Mouse (Mus musculus): ENCODE data around the gene Jmjd1c.
A peak's percentile ranks its signal among the peaks of the same experiment; 100 is the strongest.

The Jmjd1c gene

DNA sequence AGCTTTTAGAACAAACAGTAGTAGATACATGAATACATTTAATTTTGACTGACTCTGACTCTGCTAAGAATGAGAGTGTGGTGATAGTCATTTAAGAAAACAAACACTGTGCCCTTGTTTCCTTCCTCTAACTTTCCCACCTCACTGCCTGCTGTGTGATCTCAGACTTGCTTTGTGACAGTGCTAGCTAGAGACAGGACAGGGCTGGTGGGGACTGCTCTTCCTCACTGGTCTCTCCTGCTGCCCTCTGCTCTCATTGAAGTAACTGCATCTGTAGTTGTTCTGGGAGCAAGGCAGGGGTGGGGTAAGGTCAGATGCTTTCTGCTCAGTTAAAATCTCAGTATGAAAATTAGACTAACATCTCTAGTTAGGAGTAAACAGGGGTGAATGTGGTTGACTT, 93.1 kb downstream of the Jmjd1c start:
- no peak for DNase-seq (ENCODE audit: inconsistent ontology term)

- no peak for DNase-seq (ENCODE audit: inconsistent ontology term)
Observed at GRCm38 (mm10) chr10:67190261-67190660, 94.3 kb downstream of the Jmjd1c start.

GRCm38 (mm10) chr10:67192366-67192765, 96.4 kb downstream of the Jmjd1c start:
- no peak for DNase-seq (ENCODE audit: inconsistent ontology term)

DNA sequence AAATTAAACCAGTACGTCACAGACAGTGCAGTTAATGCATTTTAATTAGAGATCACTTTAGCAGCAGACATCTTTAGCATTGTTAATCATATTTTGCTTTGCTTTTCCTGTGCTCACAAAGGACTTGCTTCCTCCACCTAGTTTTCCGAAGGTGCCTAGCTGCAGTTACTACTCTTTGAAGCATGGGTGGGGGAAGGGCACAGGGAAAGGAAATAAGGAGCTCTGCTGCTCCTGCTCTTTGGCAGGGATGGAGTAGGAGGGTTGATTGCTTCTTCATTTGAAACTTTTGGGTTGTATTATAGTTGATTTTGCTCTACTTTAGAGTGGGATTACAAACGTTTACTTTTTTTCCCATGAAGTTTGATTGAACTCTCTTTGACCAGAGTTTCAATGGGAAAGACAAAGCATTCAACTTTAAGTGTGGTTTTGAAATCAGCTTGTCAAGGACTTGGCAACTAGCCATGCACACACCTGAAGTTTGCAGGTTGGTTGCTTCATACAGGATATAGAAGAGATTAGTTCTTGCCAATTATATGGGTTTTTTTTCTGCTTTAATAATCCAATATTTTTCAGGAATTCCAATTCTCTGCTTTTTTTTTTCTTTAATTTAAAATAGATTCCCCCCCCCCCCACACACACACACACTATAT, 97.2 kb downstream of the Jmjd1c start:
- no peak for DNase-seq (ENCODE audit: inconsistent ontology term)

- DNase-seq (ENCODE audit: inconsistent ontology term): no peak
Observed at GRCm38 (mm10) chr10:67194046-67194445, 98.1 kb downstream of the Jmjd1c start.

GRCm38 (mm10) chr10:67195671-67196070, 99.7 kb downstream of the Jmjd1c start:
- DNase-seq (ENCODE audit: inconsistent ontology term): no peak

DNA sequence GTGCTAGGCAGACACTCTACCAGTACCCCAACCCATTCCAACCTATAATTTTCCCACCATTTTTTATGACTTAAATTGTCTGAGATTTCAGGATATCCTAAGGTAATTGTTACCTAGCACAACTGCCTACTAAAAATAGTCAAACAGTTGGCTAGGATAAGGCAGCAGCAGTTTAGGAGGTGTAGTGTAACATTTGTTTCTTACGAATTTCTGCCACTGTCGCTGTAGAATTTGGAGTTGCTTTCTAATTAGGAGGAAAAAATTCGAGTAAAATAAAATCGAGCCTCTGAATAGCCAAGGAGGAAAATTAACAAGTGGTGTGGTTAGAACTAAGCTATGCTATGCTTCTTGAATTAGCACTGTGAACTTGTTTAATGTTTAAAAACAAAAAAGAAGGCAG, 101.3 kb downstream of the Jmjd1c start:
- no peak for DNase-seq (ENCODE audit: inconsistent ontology term)

- no peak for DNase-seq (ENCODE audit: inconsistent ontology term)
Observed at GRCm38 (mm10) chr10:67197829-67198228, 101.9 kb downstream of the Jmjd1c start.

DNA sequence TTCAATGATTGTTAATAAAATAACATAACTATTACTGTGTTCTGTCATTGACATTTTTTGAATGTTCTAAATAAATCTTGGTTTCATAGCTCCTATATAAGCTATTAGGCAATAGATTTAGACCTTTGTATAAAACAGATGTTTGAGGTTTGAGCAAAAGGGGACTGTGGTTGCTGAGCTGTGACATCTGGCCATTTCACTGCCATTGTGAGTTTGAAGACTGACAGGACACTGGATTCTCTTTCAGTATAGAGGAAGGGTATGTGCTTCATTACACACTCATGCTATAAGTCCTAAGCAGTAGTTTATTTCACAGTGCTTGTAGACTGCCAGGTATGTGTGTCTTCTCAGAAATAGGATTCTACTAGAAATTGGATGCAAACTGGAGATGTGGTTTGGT, 105.8 kb downstream of the Jmjd1c start:
- no peak for DNase-seq (ENCODE audit: inconsistent ontology term)

DNA sequence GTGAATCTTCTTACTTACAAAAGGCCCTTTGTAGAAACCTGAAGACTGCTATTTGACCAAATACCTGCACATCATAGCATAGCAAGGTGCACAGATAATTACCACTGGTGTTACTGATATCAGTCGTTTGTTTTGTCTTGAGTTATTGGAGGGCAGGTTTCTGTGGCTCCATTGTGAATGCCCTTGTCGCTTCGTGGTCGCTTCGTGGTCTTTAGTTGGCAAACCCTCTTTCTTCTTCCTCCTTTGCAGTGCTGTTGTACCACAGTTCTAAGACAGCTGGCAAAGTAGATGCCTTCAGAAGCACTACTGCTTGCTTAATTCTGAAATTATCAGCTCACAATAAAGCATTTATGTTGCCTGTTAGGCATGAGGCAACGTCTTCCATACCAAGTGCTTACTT, 106.5 kb downstream of the Jmjd1c start:
- DNase-seq (ENCODE audit: inconsistent ontology term): no peak

DNA sequence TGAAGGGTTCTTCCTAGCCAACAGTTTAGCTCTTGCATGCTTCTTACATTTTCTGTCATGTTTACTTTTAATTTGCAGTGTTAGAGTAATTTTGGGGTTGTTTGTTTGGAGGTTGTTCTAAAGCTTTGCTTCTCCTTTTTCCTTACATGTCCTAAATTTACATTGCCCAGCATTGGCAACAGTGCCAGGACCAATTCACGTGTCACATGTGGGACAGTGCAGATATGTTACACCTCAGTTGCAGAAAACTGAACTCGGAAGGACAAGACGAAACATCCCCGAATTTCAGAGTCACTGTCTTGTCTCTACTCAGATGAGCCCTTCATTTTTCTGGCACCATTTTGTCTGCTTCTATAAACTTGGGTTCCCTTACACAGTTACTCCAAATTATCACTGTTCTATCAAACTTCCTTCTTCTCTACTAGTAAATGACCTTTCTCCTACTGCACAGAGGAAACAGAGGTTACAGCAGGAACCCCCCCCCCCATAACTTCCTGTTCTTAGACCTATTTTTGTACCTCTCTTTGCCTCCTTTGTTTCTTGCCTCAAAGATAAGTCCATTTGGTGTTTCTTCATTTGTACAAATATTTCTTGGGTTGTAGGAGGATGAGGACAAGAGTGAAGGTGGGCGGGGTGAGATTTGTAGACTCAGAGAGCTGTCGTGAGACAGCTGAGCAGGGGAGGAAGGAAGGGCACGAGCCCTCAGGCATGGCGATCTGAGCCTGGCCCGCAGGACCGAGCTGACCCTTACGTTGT, 108.9 kb downstream of the Jmjd1c start:
- DNase-seq (ENCODE audit: inconsistent ontology term): no peak

- DNase-seq (ENCODE audit: inconsistent ontology term): no peak
Observed at GRCm38 (mm10) chr10:67207931-67208330, 112.0 kb downstream of the Jmjd1c start.

DNA sequence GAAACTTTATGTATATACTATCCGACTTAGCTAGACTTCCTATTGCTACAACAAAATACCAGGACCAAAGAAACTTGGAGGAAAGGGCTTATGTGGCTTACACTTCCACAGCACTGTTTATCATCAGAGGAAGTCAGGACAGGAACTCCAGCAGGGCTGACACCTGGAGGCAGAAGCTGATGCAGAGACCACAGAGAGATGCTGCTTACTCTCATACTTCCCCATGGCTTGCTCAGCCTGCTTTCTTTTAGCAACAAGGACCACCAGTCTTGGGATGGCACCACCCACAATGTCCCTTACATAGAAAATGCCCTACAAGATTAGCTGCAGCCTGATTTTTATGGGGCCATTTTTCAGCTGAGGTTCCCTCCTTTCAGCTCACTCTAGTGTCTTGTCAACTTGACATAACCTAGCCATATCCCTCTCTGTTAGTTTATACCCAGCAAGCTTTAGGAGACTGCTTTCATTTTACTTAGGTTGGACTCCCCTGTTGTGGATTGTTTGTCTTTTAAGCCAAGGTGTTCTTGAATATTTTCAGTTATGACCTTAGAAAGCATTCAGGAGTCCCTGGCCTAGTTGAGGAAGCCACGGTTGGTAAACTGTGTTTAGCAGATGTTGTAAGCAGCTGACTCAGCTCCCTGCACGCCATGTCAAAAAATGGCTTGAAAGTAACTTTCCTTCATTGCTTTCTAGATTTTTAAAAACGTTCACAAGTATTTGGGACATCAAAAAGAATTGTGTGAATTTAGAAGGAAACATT, 114.2 kb downstream of the Jmjd1c start:
- DNase-seq (ENCODE audit: inconsistent ontology term): no peak

GRCm38 (mm10) chr10:67212031-67212430, 116.1 kb downstream of the Jmjd1c start:
- DNase-seq (ENCODE audit: inconsistent ontology term): no peak

DNA sequence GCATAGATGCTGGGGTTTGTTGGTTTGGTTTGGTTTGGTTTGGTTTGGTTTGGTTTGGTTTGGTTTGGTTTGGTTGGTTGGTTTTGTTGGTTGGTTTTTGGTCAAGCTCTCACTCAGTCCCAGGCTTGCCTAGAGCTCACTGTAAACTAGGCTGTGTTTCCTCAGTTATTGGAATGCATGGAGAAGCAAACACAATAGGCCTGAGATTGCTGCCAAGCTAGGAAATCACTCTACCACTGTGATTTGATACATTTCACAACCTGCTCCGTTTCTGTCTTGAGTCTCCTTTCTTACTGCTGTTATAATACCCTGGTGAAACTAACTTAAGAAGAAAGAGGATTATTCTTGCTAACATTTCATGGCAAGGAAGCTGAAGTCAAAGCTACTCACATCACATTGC, 117.8 kb downstream of the Jmjd1c start:
- DNase-seq (ENCODE audit: inconsistent ontology term): peak; percentile 47

DNA sequence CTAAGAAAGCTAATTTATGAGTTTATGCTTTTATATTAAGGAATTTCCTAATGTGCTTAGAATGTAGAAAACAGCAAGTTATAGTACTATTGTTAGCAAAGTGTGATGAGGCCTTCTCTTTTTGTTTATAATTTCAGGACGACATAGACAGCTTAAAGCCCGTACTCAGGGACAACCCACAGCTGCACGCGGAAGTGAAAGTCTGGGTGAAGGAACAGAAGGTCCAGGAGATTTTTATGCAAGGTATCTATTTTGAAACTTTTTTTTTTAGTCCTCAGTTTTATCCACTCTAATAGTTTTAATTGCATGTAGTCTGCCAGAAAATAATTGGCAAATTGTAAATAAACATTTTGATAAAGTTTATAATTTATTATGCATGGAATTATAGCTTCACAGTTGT, 119.2 kb downstream of the Jmjd1c start:
- DNase-seq (ENCODE audit: inconsistent ontology term): no peak

GRCm38 (mm10) chr10:67216872-67217271, 120.9 kb downstream of the Jmjd1c start:
- DNase-seq (ENCODE audit: inconsistent ontology term): no peak

DNA sequence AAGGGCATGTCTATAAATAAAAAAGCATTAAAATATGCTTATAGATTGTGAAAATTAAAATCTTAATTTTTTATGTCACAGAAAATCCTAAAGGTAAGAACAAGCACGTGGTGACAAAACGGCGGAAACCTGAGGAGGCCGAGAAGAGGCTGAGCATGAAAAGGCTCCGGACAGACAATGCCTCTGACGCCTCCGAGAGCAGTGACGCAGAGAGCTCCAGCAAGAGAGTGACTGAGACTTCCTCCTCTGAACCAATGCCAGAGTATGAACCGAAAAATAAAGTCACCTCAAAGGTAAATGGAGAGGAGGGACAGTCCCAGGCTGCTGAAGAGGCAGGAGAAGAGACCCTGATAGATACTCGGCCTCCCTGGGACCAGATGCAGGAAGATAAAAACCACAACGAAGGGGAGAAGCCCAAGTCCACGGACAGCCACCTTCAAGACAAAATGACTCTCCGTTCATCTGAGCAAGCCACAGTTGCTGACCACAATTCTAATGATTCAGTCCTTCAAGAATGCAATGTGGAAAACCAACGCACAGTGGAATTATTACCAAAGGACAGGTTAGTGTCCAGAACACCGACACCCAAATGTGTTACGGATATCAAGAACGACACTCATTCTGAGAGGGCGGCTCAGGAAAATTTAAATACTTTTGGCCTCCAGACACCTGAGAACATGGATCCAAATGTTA, 123.1 kb downstream of the Jmjd1c start:
- DNase-seq (ENCODE audit: inconsistent ontology term): no peak

- DNase-seq (ENCODE audit: inconsistent ontology term): no peak
Observed at GRCm38 (mm10) chr10:67220251-67220650, 124.3 kb downstream of the Jmjd1c start.

GRCm38 (mm10) chr10:67221284-67221683, 125.4 kb downstream of the Jmjd1c start:
- no peak for DNase-seq (ENCODE audit: inconsistent ontology term)

DNA sequence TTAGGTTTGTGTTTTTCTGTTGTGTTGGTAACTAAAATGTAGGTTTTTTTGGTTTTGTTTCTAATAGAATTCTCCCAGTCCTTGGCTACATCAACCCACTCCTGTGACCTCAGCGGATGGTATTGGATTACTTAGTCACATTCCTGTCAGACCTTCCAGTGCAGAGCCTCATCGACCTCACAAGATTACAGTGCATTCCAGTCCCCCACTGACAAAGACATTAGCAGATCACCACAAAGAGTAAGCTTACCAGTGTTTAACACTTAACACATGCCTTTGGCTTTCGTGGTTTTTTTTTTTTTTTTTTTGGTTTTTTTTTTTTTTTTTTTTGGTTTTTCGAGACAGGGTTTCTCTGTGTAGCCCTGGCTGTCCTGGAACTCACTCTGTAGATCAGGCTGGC, 128.0 kb downstream of the Jmjd1c start:
- DNase-seq (ENCODE audit: inconsistent ontology term): peak; percentile 76

- DNase-seq (ENCODE audit: inconsistent ontology term): no peak
Observed at GRCm38 (mm10) chr10:67225528-67225927, 129.6 kb downstream of the Jmjd1c start.

Measured in Muller cell, postnatal 12 days (primary cell).